Mouse (Mus musculus): ENCODE measurements around the gene Hs6st2. TPM values are rescaled to one million over a fixed set of nuclear protein-coding genes. Genes with fewer than 3 reads are reported as not detected.

Hs6st2 gene
- total and polyA plus RNA-seq, 2 experiments from 2014 or later: 39.4 to 45.2 TPM

DNA sequence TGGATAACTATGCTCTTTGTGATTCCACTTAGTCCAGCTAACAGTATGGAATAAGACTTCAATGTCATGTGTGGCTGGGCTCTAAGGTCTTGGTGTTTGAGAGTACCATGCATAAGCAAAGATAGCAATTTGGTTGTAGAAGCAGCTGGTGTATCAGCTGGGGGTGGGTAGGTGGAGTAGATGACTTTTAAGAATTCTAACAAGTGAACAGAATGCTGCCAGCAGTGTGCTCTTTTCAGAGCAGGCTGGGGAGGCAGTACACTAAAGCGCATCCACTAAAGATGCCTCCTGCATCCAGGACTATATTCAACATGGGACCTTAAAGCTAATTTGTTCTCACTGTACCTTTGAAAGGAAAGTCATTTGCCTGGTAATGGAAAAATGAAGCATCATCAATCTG lies 88.9 kb downstream of the Hs6st2 start:
- no peak for ATAC-seq (ENCODE audit: low FRiP score)
- WGBS: 85% methylated on average over 1 of the region's 1 CpGs

DNA sequence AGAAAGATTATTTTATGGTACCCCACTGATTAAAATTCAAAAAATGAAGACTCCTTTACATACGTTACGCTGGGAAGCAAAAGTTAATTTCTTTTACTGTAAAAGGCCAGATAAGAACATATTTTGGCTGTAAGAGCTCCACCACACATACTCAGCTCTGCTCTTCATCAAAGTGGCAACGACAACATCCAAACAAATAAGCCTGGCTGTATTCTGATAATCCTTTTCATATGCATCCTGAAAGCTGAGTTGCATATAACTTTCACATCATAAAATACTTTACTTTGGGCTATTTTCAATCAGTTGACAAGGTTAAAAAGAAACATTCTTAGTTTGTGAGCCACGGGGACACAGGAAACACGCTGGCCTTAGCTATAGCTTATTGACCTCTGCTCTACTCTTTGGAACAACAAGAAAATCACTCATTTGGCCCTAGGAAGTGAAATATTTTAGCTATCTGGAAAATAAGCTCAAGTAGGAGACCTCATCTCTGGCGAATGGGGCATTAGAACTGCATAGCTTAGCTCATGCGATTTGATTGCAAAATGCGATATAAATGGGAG lies 91.1 kb downstream of the Hs6st2 start:
- ATAC-seq (ENCODE audit: low FRiP score): no peak
- H3K9me3 ChIP-seq (ENCODE audit: low read length): no peaks in the 10 kb centered on the region
- no peak overlapping the region for H3K9ac ChIP-seq (replicated peaks; ENCODE audit: low read length, poor library complexity, severe bottlenecking)
- WGBS: 87% methylated on average over 8 of the region's 8 CpGs
- no peak overlapping the region for H3K4me2 ChIP-seq (ENCODE audit: low read depth, low read length, poor library complexity, severe bottlenecking)
- no peak for DNase-seq (ENCODE audit: low spot score)
- H3K27me3 ChIP-seq (ENCODE audit: insufficient read depth, low read length): no peaks in the 10 kb centered on the region
- no peaks in the 10 kb centered on the region for H3K4me1 ChIP-seq (ENCODE audit: insufficient read depth, low read length)
- no peak overlapping the region for H3K27ac ChIP-seq (ENCODE audit: low read depth, low read length)
- TF ChIP-seq CTCF (IDR thresholded peaks at IDR 0.05): no peak
- no peak overlapping the region for H3K4me3 ChIP-seq (ENCODE audit: low read depth, low read length)
- no peaks in the 10 kb centered on the region for H3K36me3 ChIP-seq (ENCODE audit: insufficient read depth, low read length)

More for the DNA sequence above, 88.9 kb downstream of the Hs6st2 start:
- Histone ChIP-seq H3K4me1 (ENCODE audit: insufficient read depth, low read length) (no peaks in the 10 kb centered on the region), H3K27ac (ENCODE audit: low read depth, low read length) (no peak overlapping the region), H3K4me3 (ENCODE audit: low read depth, low read length) (no peak overlapping the region), H3K9me3 (ENCODE audit: low read length) (no peaks in the 10 kb centered on the region), H3K4me2 (ENCODE audit: low read depth, low read length, poor library complexity, severe bottlenecking) (no peak overlapping the region), H3K9ac (replicated peaks; ENCODE audit: low read length, poor library complexity, severe bottlenecking) (no peak overlapping the region), H3K27me3 (ENCODE audit: insufficient read depth, low read length) (no peaks in the 10 kb centered on the region), H3K36me3 (ENCODE audit: insufficient read depth, low read length) (no peaks in the 10 kb centered on the region)
- no peak for TF ChIP-seq CTCF (IDR thresholded peaks at IDR 0.05)
- no peak for DNase-seq (ENCODE audit: low spot score)

DNA sequence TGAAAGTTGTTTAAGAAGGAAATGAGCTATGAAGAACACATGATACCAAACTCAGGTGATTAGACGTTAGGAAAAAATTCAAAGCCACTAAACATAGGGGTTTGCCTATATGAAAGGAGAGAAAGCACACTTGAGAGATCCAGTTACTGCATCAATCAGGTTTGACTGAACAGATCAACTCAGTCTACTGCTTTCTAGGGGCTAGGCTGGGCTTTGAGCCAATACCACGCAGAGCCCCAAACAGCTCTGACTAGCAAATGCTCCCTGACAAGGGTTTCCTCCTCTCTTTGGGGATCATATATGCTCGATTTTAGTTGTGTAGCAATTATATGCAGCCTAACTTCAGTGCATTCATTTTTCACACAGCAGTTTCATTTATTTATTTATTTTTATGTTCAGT lies 96.2 kb downstream of the Hs6st2 start:
- ATAC-seq (ENCODE audit: low FRiP score) (no peak), DNase-seq (ENCODE audit: low spot score) (peak; percentile 20)
- H3K36me3 ChIP-seq (ENCODE audit: insufficient read depth, low read length): no peaks in the 10 kb centered on the region
- H3K4me2 ChIP-seq (ENCODE audit: low read depth, low read length, poor library complexity, severe bottlenecking): no peak overlapping the region
- 65% methylated on average over 3 of the region's 3 CpGs for WGBS
- H3K4me3 ChIP-seq (ENCODE audit: low read depth, low read length): no peak overlapping the region
- H3K9me3 ChIP-seq (ENCODE audit: low read length): no peaks in the 10 kb centered on the region
- no peaks in the 10 kb centered on the region for H3K27me3 ChIP-seq (ENCODE audit: insufficient read depth, low read length)
- no peak overlapping the region for H3K9ac ChIP-seq (replicated peaks; ENCODE audit: low read length, poor library complexity, severe bottlenecking)
- no peak overlapping the region for H3K27ac ChIP-seq (ENCODE audit: low read depth, low read length)
- no peak for TF ChIP-seq CTCF (IDR thresholded peaks at IDR 0.05)
- no peaks in the 10 kb centered on the region for H3K4me1 ChIP-seq (ENCODE audit: insufficient read depth, low read length)

DNA sequence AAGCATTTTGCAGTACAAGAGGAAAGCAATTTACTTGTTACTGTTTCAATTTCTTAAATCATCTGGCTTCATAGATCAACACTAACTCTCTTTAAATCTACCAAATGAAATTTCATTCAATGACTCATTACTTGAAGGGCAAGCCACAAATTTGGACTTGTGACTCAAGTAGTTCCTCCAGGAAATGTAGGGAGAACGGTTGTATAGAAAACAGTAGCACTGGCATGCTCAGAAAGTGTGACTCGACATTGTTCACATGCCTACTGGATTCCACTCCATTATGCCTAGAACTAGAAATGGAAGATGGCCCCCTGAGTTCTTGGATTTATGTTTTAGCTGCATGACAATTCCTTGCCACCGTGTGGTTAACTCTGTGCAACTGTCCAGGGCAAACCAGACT lies 100.0 kb downstream of the Hs6st2 start:
- 75% methylated on average over 3 of the region's 3 CpGs for WGBS
- TF ChIP-seq CTCF (IDR thresholded peaks at IDR 0.05): no peak
- Histone ChIP-seq H3K36me3 (ENCODE audit: insufficient read depth, low read length) (no peaks in the 10 kb centered on the region), H3K4me1 (ENCODE audit: insufficient read depth, low read length) (no peaks in the 10 kb centered on the region), H3K9me3 (ENCODE audit: low read length) (no peaks in the 10 kb centered on the region), H3K4me3 (ENCODE audit: low read depth, low read length) (no peak overlapping the region), H3K27ac (ENCODE audit: low read depth, low read length) (no peak overlapping the region), H3K9ac (replicated peaks; ENCODE audit: low read length, poor library complexity, severe bottlenecking) (no peak overlapping the region), H3K4me2 (ENCODE audit: low read depth, low read length, poor library complexity, severe bottlenecking) (no peak overlapping the region), H3K27me3 (ENCODE audit: insufficient read depth, low read length) (no peaks in the 10 kb centered on the region)
- DNase-seq (ENCODE audit: low spot score) (no peak), ATAC-seq (ENCODE audit: low FRiP score) (no peak)

DNA sequence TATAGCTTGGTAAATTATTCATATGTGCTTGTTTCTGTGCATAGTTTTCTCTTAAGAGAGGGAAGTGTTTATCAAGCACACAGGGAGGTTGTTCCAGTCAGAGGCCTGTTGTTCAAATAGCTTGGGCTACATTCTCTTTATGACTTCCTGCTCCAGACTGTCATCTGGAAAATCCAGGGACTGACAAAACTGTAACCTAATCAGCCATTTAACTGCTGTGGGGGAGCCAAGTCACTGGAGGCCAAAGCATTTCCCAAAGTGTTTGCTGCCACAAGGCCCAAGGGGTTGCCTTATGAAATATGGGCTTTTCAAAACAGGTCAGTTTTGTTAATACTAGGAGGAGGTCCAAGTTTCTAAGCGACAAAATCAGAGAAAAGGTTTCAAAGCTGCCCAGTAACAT lies 119.8 kb downstream of the Hs6st2 start:
- ATAC-seq (ENCODE audit: low FRiP score) (no peak), DNase-seq (ENCODE audit: low spot score) (no peak)
- Histone ChIP-seq H3K9ac (replicated peaks; ENCODE audit: low read length, poor library complexity, severe bottlenecking) (no peak overlapping the region), H3K36me3 (ENCODE audit: insufficient read depth, low read length) (no peaks in the 10 kb centered on the region), H3K4me2 (ENCODE audit: low read depth, low read length, poor library complexity, severe bottlenecking) (no peak overlapping the region), H3K9me3 (ENCODE audit: low read length) (no peaks in the 10 kb centered on the region), H3K4me1 (ENCODE audit: insufficient read depth, low read length) (no peaks in the 10 kb centered on the region), H3K27me3 (ENCODE audit: insufficient read depth, low read length) (no peaks in the 10 kb centered on the region), H3K4me3 (ENCODE audit: low read depth, low read length) (no peak overlapping the region), H3K27ac (ENCODE audit: low read depth, low read length) (no peak overlapping the region)
- no peak for TF ChIP-seq CTCF (IDR thresholded peaks at IDR 0.05)
- 41% methylated on average over 1 of the region's 1 CpGs for WGBS

DNA sequence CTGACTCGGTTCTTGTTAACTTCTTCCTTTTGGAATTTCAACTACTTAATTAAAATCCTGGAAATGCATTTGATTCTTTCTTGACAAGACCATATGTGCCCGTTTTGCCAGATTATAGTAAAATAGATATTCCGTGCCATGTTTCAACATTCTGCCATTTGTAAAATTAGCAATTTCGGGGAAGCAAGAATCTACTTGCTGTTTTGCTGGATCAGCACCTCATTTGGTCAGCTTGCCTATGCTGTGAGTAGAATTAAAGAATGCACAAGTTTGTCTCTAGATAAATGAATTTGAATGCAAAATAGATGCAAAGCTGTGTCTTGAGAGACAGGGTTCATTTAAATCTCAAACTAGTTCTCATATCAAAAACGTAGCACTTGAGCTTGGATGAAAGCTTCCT lies 142.0 kb downstream of the Hs6st2 start:
- Histone ChIP-seq H3K4me3 (ENCODE audit: low read depth, low read length) (no peak overlapping the region), H3K9me3 (ENCODE audit: low read length) (no peaks in the 10 kb centered on the region), H3K4me2 (ENCODE audit: low read depth, low read length, poor library complexity, severe bottlenecking) (no peak overlapping the region), H3K27ac (ENCODE audit: low read depth, low read length) (no peak overlapping the region), H3K9ac (replicated peaks; ENCODE audit: low read length, poor library complexity, severe bottlenecking) (no peak overlapping the region), H3K36me3 (ENCODE audit: insufficient read depth, low read length) (no peaks in the 10 kb centered on the region), H3K4me1 (ENCODE audit: insufficient read depth, low read length) (no peaks in the 10 kb centered on the region), H3K27me3 (ENCODE audit: insufficient read depth, low read length) (no peaks in the 10 kb centered on the region)
- no peak for ATAC-seq (ENCODE audit: low FRiP score)
- no peak for TF ChIP-seq CTCF (IDR thresholded peaks at IDR 0.05)
- DNase-seq (ENCODE audit: low spot score): no peak
- WGBS: 71% methylated on average over 5 of the region's 5 CpGs

All from midbrain, postnatal 0 days (tissue).